Mouse (Mus musculus) brown adipose tissue, adult 24 weeks (tissue): ENCODE results near the gene Olfr330. TPM values are rescaled to one million over a fixed set of nuclear protein-coding genes. Genes with fewer than 3 reads are reported as not detected.

ENCODE experiments used
- polyA plus RNA-seq: library from polyadenylated mRNA; stranded (reverse); fragments of >200 nt; gene quantifications from 2 replicates; pipeline ENCODE4 v1.2.4, GENCODE M21; 2012; ENCODE audit not compliant: missing spikeins, insufficient read depth, insufficient read length

The Olfr330 gene
- polyA plus RNA-seq, 1 experiment = not detected

Other genes starting within 250 kb of the Olfr330 start
- 2.0 and 2.6 TPM in 2 replicates for gene Zfp692, start 227.8 kb downstream of the Olfr330 start, polyA plus RNA-seq
- 54.9 and 75.8 TPM in 2 replicates for gene Zfp672, start 204.5 kb downstream of the Olfr330 start, polyA plus RNA-seq
- gene Sh3bp5l, start 204.1 kb downstream of the Olfr330 start, polyA plus RNA-seq = 19.5 and 20.6 TPM in 2 replicates
- gene Lypd8, start 155.8 kb downstream of the Olfr330 start, polyA plus RNA-seq = not detected in 2 replicates
- gene 1810065E05Rik, start 113.7 kb downstream of the Olfr330 start, polyA plus RNA-seq = not detected in 2 replicates
- not detected in 2 replicates for gene Gm12253, start 102.3 kb downstream of the Olfr330 start, polyA plus RNA-seq
- not detected in 2 replicates for gene Lypd9, start 81.9 kb downstream of the Olfr330 start, polyA plus RNA-seq
- gene Olfr30, start 72.6 kb downstream of the Olfr330 start, polyA plus RNA-seq = not detected in 2 replicates
- not detected in 2 replicates for gene Olfr332, start 42.3 kb downstream of the Olfr330 start, polyA plus RNA-seq
- not detected in 2 replicates for gene Olfr331, start 32.3 kb downstream of the Olfr330 start, polyA plus RNA-seq
- not detected in 2 replicates for gene Olfr329-ps, start 11.6 kb upstream of the Olfr330 start, polyA plus RNA-seq
- not detected in 2 replicates for gene Olfr328, start 20.8 kb upstream of the Olfr330 start, polyA plus RNA-seq
- gene Olfr224, start 35.7 kb upstream of the Olfr330 start, polyA plus RNA-seq = not detected in 2 replicates
- not detected in 2 replicates for gene Olfr325, start 42.9 kb upstream of the Olfr330 start, polyA plus RNA-seq
- not detected in 2 replicates for gene Olfr324, start 60.3 kb upstream of the Olfr330 start, polyA plus RNA-seq
- not detected in 2 replicates for gene 2210407C18Rik, start 81.2 kb upstream of the Olfr330 start, polyA plus RNA-seq
- gene Olfr323, start 95.7 kb upstream of the Olfr330 start, polyA plus RNA-seq = not detected in 2 replicates
- not detected in 2 replicates for gene Trim58, start 105.6 kb upstream of the Olfr330 start, polyA plus RNA-seq
- not detected in 2 replicates for gene Olfr322, start 123.9 kb upstream of the Olfr330 start, polyA plus RNA-seq
- gene Olfr320, start 146.3 kb upstream of the Olfr330 start, polyA plus RNA-seq = not detected in 2 replicates
- gene Olfr319, start 164.3 kb upstream of the Olfr330 start, polyA plus RNA-seq = not detected in 2 replicates
- gene Olfr318, start 189.2 kb upstream of the Olfr330 start, polyA plus RNA-seq = not detected in 2 replicates
- gene Olfr317, start 204.4 kb upstream of the Olfr330 start, polyA plus RNA-seq = not detected in 2 replicates
- not detected in 2 replicates for gene Olfr316, start 217.9 kb upstream of the Olfr330 start, polyA plus RNA-seq
- gene Olfr315, start 238.4 kb upstream of the Olfr330 start, polyA plus RNA-seq = not detected in 2 replicates
- not detected in 2 replicates for gene Olfr314, start 248.1 kb upstream of the Olfr330 start, polyA plus RNA-seq